Mouse (Mus musculus): ENCODE results near the gene Tmc8.
A peak's percentile ranks its signal among the peaks of the same experiment; 100 is the strongest.

The Tmc8 gene

DNA sequence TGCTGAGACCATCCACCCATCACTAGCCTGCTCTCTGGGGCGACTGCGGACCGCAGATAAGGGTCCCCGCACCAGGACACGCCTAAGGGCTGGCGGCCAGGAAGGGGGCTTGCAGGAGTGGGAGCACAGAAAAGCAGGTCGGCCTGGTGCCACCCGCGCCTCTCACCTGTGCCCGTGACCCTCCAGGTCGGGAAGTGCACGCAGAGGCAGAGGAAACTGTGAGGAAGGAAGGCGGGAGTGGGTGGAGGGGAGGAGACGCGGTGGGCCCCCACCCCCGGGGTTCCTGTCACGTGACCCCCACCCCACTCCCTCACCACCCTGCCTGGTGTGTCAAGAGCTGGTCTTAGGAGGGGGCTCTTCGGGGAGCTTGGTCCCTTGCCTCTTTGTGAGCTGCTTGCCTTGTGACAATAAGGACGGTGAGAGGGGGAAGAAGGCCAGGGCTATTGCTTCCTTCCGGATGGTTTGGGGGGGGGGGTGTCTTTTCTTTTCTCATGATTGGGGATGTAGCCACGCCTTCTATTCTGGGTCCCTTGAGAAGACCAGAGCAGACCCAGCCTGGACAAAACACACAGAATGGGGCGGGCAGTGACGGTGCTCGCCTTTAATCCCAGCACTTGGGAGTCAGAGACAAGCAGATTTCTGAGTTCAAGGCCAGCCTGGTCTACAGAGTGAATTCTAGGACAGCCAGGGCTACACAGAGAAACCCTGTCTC, at the start of gene Tmc8, which contains the start of gene Tmc6:
Gene Tmc8, plus strand, starts transcription at position 84 of the 712 bp plus-strand sequence.
Gene Tmc6, minus strand, starts transcription at position 206 of the 712 bp plus-strand sequence.
- peak; percentile 49 to 78 for DNase-seq

GRCm38 (mm10) chr11:117736037-117736689, 45.7 kb upstream of the Tmc8 start:
- DNase-seq = peak; percentile 45 to 80

DNA sequence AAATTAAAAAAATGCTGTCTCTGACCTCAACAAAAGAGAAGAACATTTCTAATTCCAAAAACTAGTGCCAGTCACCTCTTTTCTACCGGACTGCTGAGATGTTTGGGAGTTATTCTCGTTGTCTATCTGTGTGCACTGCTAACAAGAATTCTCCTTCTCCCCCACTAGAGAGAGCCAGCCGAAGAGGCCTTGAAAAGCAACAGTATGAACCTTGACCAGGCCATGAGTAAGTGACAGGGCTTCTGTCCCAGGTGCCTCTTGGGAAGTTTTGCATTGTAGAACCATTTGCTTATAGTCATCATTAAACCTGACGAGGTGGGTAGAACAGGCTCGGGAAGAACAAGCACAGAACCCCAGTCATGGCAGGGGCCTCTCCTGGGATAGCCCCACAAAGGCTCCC, 43.8 kb upstream of the Tmc8 start:
- DNase-seq = no peak

- DNase-seq = peak; percentile 35 to 68
Observed at GRCm38 (mm10) chr11:117741128-117741527, 40.7 kb upstream of the Tmc8 start.

GRCm38 (mm10) chr11:117742243-117742642, 39.6 kb upstream of the Tmc8 start:
- no peak for DNase-seq

DNA sequence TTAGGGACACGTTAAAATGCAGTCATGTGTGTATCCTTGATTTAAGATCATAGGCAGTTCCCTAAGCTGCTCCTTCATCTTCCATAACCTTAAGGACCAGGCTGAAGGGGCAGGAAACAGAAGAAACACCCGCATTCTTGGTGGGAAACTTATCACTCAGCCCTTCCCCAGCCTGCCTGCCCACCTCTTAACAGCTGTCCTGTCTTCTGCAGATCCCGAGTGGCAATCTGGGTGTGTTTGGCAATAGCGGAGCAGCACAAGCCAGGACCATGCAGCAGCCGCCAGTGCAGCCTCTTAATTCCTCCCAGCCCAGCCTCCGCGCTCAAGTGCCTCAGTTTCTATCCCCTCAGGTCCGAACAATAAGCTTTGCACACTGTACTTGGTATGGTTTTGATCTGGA, 39.2 kb upstream of the Tmc8 start:
- DNase-seq = no peak

DNA sequence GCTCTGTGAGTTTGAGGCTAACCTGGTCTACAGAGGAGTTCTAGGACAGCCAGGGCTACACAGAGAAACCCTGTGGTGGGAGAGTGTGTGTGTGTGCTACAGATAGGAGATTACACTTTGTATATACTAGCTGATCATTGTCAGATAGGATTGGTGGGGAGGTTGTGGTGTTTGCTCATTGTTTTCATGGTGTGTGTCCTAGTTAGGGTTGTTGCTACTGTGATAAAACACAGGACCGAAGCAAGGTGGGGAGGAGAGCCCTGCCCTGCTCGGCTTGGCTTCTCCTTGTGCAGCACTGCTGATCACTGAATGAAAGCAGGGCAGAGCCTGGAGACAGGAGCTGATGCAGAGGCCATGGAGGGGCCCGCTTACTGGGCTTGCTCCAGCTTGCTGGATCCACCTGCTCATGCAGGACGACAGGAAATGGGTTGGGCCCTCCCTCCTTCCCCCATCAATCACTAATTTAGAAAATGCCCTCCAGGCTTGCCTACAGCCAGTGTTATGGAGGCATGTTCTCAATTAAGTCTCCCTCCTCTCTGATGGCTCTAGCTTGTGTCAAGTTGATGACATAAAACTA, 38.3 kb upstream of the Tmc8 start:
- no peak for DNase-seq

- DNase-seq = no peak
Observed at GRCm38 (mm10) chr11:117748628-117749027, 33.2 kb upstream of the Tmc8 start.

GRCm38 (mm10) chr11:117749414-117749813, 32.5 kb upstream of the Tmc8 start:
- DNase-seq = no peak

GRCm38 (mm10) chr11:117751544-117751943, 30.3 kb upstream of the Tmc8 start:
- DNase-seq = peak in 1 of 2 experiments; percentile 32

DNA sequence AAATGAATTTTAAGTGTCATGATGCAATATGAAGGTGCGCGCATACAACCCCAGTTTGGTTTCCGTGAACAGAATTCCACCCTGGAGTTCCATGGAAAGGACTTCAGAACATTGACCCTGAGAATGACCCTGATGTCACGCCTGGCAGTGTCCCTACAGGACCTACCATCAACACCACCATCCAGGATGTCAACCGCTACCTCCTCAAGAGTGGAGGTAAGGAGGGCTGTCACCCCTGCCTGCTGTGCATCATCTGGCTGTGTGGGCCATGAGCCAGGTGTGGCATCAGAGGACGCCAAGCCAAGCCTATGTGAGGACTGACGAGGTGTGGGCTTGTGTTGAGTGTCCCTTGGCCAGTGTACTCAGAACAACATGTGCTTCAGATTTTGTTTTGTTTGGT, 26.0 kb upstream of the Tmc8 start:
- no peak for DNase-seq

DNA sequence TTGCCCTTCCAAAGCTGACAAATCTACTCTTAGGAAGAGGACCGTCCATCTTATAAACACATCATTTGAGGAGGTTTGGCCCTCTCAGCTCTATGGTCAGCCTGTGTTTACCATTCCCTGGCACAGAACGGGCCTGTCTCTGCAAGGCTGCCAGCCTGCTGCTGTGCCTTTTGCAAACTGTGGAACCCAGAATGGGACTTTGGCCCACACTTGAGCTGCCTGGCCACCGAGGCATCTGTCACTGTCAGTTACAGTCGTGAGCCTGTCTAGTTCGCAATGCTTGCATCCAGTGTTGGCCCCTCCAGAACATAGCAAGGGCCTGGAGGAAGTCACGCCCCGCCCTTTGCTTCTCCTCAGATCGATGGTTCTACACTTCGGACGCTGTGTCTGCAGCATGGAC, 22.6 kb upstream of the Tmc8 start:
- DNase-seq = peak in 1 of 2 experiments; percentile 43

GRCm38 (mm10) chr11:117760374-117761119, 21.3 kb upstream of the Tmc8 start:
- DNase-seq = peak; percentile 58 to 82

DNA sequence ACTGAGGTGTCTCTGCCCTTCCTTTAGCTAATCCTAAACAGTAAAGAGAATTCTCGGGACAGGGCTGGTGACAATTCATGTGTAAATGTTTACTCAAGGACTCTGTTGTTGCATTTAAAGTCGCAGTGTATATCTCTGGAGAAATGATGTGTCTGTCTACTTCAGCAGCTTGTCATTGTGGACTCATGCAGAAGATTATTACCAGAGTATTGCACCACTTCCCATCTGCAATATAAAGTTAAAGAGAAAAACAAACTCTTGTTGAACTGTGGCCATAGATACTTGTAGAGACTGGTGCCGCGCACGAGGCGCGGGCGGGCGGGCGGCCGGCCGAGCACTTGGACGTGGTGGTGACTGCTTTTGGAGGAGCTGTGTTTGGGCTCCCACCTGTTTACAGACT, 20.1 kb upstream of the Tmc8 start:
- DNase-seq = no peak

DNA sequence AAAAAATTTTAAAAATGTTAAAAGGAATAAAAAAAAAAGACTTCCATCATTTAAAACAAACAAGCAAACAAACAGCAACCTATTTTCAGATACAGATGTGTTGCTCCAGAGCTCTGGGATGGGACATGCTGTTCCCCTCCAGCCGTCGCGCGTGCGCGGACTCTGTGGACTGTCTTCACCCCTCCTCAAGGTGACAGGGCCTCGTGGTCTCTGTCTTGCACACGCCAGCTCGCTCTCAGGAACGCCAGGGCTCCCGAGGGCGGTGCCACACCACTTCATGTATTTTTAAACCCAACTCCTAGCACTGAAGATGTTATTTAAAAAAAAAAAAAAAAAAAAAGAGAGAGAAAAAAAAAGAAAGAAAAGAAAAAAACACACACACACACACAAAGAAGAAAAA, 19.6 kb upstream of the Tmc8 start:
- no peak for DNase-seq

DNA sequence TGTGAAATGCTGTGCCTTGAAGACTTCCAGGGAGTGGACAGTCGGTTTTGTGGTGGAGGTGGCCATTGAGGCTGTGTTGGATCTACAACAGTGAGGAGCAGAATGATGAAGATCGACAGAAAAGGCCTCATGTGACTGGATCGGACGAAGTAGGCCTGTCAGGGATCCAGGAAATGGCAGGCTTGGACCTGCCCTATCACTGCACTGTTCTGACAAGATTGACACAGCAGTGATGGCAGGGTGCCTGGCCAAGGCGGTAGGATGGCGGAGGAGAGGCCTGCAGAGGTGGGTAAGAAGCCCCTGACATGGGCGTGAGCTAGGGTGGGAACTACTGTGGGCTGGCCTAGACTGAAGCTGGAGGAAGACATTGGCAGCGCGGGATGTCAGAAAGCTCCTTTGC, 17.6 kb upstream of the Tmc8 start:
- DNase-seq = peak in 1 of 2 experiments; percentile 45

DNA sequence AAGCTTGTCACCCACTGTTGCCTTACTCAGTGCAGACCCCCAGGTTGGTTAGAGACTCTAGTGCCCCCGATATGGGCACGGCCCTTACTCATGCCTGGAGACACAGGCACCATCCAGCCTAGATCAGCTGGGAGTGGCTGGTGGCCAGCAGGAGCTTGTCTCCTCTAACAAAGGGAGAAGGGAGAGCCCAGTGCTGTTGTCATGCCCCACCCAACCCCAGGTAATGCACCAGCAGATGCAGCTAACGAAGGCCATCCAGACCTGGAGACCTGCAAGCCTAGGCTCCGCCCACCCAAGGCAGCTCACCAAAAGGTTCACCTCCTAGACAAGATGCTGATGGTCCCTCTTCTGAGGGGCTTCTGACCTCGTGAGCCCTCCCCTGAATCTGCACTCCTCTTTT, 16.5 kb upstream of the Tmc8 start:
- DNase-seq = peak in 1 of 2 experiments; percentile 38

DNA sequence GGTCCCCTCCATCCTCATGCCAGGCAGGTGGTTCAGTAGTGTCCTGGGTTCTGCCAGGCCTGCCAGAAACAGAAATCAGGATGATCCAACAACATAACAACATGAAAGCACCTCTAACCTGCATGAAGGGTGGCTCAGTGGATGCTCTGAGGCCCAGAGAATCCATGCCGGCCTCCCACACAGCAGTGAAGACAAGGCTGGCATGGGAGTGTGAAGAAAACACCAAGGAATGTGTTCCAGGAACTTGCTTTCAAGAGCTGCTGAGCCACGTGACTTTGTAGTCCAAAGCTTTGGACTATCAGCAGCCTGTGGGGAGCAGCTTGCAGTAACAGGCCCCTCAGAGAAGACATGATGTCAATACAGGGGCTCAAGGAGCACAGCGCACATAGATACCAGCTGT, 15.6 kb upstream of the Tmc8 start:
- DNase-seq = peak in 1 of 2 experiments; percentile 38

- DNase-seq = peak; percentile 31 to 67
Observed at GRCm38 (mm10) chr11:117768725-117769682, 12.9 kb upstream of the Tmc8 start.

DNA sequence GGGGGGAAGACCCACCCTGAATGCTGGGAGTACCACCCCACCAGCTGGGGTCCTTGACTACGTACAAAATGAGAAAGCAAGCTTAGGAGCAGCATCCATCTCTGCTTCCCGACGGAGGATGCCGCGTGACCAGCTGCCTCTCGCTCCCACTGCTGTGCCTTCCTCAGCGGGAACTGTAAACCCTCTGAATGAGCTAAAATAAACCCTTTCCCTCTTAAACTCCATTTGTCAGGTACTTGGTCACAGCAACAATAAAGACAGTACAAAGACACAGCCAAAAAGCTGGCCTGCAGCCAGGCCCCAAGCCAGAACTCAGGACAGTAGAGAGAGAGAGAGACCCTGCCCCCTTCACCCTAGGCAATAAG, 12.2 kb upstream of the Tmc8 start:
- no peak for DNase-seq

DNA sequence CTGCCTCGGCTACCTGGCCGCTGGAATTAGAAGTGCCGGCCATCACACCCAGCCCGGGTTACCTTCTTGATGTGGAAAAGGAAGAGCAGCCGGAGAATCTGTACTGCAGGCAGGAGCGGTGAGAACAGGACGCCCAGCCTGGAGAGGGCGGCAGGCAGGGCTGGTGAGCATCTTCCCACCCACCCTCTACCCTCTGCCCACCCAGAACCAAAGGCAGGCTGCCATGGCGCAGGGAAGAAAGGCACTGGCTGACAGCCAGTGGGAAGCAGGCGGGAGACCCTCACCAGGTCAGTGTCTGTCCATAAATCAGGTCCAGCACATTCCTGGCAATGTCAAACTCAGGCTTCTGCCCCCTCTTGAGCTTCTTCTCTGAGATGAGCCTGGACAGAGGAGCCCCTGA, 11.5 kb upstream of the Tmc8 start:
- no peak for DNase-seq

DNA sequence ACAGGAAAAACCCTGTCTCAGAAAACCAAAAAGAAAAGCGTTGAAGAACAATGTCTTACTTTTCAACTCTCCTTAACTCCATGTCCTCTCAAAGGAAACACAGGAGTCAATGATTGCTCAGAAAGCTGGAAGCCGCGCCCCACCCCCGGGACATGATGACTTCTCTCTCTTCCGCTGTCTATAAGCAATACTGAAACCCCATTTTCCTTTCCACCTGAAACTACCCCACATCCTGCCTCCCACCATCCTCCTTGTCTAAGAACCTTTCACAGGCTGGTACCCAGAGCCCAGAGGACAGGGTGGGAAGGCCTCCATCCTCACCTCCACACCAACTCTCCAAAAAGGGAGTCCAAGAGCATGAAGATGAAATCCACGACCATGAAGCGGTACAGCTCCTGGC, 9.5 kb upstream of the Tmc8 start:
- DNase-seq = no peak
